Mouse (Mus musculus): ENCODE measurements around the gene Lsg1.

DNA sequence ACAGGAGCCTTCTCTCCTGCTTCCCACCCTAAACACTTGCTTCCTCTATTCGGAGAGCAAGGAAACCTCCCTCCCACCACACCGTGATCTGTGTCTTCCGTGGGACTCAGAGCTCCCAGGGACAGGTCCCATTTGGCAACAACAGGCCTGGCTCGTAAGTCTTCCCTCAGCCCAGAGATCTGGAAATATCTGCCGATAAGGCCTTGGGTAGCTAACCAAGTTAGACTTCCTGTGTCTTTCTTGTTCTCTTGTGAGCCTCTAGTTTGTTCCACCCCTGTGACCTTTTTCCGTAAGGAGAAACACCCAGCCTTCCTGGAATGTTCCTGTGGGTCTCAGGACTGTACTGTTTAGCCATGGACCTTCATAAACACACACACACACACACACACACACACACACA lies 44.6 kb downstream of the Lsg1 start:
- TF ChIP-seq POLR2A (IDR thresholded peaks at IDR 0.05; ENCODE audit: control insufficient read depth, low read depth, low read length) (no peak), CTCF (IDR thresholded peaks at IDR 0.05; ENCODE audit: control insufficient read depth, insufficient read depth, insufficient replicate concordance, low read depth, low read length) (no peak)
